Mouse (Mus musculus): ENCODE results near the gene Fnbp1l. TPM values are rescaled to one million over a fixed set of nuclear protein-coding genes. Genes with fewer than 3 reads are reported as not detected.

The Fnbp1l gene
- total RNA-seq, 4 experiments from 2014 or later = 2.0 to 3.7 (median 2.5) TPM

DNA sequence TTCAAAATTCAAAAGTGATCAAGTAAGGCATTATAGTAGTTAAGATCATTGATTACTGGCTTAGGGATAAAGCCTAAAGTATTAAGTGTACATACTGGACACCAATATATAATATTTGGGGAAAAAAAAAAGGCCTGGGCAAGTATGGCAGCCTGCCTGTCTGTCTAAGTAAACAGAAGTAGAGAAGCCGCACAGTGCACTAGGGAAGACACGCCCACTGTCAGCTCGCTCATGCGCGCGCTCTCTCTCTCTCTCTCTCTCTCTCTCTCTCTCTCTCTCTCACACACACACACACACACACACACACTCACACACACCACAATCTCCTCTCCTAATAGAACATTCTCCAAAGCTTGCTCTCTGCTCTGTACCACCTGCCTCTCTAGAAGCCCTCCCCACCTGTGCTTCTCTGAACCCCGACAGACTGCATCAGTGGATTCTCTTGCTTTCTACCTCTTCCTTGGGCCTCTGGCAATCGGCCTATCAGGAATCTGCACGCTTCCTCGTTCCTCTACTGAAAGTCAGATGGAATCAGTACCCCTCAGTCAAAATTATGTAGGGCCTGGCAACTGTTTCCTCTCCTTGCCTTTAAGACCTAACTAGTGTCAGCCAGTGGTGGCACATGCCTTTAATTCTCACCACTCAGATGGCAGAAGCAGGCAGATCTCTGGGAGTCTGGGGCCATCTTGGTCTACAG lies 13.3 kb downstream of the Fnbp1l start:
- no peak for DNase-seq (ENCODE audit: low spot score in 2 of 2)

DNA sequence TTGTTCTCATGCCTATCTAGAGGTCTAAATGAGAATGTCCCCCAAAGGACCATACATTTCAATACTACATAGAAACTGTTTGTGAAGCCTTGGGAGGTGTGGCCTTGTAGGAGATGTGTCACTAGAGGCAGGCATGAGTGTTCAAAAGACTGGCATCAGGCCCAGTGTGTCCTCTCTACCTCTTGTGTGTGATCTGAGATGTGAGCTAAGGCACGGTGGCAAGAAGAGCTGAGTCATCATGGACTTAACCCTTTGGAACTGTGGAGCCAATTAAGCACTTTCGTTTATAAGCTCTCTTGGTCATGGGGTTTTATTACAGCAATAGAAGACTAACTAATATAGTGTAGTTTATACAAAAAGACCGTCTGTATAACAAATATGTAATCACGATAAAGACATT lies 16.3 kb downstream of the Fnbp1l start:
- no peak for DNase-seq (ENCODE audit: low spot score in 2 of 2)

DNA sequence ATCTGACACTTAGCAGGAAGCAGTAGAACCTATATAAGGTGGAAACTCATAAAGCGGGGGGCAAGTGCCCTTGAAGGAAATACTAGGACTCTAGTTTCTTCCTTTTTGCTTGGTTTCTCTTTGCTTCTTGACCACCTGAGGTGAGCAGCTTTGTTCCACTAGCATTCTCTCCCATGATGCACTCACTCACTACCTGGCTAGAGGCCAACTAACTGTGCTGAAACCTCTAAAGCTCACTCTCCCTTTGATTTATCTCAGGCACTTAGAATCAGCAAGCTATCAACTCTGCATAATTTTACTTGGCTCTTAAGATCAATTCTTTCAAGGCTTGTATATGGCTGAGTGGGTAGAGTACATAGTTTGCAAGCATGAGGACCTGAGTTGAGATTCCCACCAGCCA lies 17.1 kb downstream of the Fnbp1l start:
- DNase-seq (ENCODE audit: low spot score in 2 of 2) = no peak

DNA sequence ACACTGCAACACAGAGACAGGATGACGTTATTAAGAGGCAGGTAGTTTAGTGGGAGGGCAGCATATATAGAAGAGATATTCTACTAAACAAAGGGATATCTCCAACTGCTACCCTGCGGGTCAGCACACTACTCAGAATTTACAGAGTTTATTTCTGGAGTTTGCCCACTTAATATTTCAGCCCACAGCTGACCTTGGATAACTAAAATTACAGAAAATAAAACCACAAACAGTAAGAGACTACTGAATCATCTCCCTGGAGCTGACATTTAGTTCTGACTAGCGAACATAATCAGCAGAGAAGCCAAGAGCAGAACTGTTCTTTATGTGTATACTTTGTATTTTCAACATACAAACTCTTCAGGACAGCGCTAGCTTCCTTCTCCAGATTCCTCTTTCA lies 20.2 kb downstream of the Fnbp1l start:
- no peak for DNase-seq (ENCODE audit: low spot score in 2 of 2)

DNA sequence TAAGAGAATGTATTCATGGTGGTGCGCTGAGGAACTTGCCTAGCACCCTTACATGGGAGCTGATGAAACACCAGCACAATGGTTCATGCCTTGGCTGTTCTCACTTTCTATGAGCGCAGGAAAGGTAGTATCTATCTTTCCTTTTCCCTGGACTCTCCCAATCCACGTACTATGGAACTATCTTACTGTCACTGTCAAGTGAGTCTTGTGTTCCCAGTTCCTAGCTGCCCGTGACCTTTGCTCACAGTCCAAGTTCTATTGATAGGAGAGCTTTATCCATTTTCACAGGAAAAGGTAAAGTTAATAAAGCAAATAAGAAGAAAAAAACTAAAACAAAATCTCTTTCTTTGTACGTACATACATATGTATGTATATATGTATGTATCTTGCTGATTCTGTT lies 28.7 kb downstream of the Fnbp1l start:
- no peak for DNase-seq (ENCODE audit: low spot score in 2 of 2)

DNA sequence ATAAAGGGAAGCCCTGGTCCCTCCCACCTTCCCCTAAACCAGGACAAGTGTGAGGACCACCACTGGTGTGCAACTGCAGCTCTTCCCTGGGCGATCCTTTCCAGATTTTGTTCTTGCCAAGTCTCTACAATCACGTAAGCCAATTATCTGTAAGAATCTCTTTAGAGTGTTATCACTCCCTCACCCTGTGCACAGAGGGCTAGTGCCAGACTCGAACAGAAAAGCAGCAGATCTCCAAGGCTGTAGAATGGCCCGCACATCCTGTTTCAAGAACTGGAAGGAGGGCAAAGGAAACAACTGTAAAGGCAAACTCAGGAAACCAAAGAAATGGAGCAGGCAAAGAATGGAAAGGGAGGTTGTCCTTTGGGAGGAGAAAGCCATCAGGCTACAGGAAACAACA lies 29.2 kb downstream of the Fnbp1l start:
- DNase-seq (ENCODE audit: low spot score in 2 of 2) = no peak

DNA sequence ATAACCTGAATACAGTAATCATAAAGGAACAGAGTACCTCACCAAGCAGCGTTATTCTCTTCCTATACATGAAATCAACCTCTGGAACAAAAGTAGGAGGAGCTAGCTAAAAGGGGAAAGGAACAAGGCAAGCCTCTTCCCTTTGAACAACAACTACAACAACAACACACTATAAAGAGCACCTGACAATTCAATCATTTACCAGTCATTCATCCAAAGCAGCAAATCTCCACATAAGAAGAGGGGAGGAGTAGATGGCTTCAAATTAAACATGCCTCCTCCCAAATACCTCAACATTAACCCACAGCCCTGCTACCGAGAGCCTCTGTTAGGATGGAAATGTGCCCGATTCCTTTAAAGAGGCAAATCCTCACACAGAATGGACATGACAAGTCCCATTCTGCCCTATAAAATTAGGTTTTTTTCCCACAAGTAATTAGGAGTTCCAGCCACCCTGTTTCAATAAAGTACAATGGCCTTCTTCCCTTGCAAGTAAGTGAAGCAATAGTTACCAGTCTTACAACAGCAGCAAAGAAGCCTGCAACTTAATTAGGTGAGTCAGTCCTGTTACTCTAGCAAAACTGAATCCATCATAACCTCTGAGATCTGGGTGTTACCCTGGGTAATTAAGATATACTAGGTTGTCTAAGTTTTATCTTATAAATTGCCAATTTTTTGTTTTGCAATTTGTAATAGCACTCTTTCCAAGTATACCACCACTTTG lies 32.4 kb downstream of the Fnbp1l start:
- no peak for DNase-seq (ENCODE audit: low spot score in 2 of 2)

DNA sequence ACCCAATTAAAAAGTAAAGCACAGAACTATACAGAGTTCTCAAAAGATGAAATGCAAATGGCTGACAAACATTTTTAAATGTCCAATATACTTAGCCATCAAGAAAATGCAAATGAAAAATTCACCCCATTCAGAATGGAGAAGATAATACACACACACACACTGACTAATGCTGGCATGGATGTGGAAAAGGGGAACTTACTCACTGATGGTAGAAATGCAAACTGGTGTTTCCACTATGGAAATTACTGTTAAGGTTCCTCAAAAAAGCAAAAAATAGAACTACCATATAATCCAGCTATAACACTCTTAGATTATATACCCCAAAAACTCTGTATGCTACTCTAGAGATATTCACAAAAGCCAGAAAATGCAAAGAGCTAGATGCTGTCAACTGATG lies 42.2 kb downstream of the Fnbp1l start:
- DNase-seq (ENCODE audit: low spot score in 2 of 2) = no peak

DNA sequence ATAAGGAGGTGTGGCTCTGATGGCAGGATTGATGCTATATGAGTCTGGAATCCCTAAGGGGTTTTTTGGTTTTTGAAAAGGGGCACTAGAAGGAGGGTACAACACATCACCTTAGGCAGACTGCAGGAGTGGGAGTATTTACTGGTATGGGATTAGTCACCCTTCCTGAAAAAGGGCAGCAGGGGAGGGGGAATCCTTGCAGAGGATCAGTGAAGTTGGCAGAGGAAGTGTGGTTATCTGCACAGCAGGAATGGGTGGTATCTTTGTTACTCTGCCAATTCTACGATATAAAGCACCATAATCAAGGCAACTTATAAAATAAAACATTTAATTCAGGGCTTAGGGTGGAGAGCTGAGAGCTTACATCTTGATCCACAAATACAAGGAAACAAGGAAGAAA lies 44.6 kb downstream of the Fnbp1l start:
- DNase-seq (ENCODE audit: low spot score in 2 of 2) = no peak

DNA sequence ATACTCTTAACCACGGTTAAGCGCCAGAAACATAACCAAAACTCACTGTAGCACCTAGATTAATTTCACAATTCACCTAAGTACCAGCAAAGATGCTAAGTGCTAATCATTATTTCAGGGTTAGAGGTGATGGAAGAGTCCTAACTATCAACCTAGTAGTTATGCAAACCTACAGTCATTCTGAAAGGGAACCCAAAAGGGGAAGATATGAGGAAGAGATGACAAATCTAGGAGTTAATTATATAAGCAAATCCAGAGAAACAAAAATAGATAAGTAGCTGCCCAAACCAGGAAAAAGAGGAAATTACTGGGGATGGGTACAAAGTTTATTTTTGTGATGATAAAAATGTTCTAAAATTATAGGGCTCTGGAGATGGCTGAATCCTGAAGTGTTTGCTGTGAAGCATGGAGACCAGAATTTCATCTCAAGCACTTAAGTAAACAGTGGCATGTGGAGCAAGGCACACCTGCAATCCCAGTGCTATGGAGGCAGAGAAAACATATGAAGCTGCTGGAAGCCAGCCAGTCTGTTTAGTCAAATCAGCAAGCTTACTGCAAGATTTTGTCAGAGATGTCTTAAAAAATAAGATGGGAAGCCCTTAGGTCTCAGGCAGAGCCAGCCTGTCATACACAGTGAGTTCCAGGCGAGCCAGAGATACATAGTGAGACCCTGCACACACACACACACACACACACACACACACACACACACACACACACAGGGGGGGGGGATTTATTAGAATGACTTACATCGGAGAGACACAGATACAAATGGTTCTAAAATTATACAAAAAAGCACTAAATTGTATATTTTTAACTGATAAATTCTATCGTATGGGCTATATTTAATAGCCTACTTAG lies 45.9 kb downstream of the Fnbp1l start:
- DNase-seq (ENCODE audit: low spot score in 2 of 2) = no peak

DNA sequence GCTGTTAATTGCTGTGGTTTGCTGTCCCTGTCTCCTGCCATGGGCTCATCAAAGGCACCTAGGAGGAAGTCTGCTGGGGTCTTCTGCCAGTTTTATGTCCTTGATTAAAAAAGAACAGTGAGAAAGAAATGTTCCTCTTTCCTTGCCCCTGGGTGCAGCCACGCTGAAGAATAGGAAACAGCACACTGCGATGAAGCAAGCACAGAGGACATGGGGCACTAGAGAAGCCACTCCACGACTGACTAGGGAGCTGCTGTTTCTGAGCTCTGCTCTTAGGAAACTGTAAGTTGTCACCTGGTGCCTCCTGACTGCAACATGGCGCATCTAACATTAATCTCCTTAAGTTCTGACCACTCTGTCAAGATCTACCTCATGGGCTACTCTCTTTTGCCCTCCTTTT lies 53.0 kb downstream of the Fnbp1l start:
- no peak for DNase-seq (ENCODE audit: low spot score in 2 of 2)

DNA sequence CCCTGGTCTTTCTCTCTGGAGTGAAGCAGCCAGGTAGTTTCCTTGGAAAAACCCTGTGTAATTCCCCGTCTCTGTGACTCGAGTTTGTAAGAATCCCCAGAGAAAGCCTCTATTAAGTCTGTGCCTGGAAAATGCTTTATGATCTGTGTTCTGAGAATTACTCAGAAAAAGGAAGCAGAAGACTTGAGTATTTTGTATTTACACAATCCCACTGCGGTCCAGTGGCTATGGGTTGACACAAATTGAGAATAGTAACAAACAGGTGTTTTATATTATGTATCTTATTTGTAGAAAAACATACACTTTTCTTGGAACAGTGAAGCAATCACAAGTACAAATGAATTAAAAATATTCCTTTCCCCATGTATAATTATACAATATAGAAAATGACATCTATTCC lies 53.4 kb downstream of the Fnbp1l start:
- no peak for DNase-seq (ENCODE audit: low spot score in 2 of 2)

DNA sequence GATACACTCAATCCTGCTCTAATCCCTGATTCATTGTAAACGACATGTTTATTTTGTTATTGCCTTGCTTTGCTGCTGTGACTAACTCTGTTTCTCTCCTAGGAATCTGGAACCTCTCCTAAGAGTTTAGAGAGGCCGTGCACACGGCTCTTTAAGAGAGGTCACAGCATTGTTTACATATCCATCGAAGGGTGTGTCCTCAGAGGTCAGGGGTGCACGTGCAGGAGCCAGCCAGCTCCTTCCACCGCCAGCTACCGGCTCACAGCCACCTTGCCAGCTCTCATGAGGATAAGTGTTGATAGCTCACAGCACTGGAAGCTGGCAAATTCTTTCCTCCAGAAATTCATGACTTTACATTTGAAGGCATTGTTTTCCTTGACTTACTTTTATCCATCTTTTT lies 54.2 kb downstream of the Fnbp1l start:
- no peak for DNase-seq (ENCODE audit: low spot score in 2 of 2)

DNA sequence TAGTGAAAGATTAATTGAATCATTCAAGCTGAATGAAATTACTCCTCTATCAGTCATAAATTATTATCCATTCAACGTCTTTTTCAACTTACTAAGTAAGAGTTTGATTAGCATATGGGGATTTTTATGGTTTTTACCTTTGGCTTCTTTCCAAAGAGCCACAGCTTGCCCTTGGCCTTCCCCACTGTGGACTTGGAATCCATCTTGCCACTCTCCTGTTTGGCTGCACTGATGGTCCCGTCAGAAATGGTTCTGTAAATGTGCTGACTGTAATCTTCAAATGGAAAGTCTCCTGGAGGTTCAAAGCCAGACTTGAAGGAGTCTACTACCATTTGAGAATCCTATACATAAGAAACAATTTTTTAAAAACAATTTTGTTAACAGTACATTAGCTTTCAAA lies 61.7 kb downstream of the Fnbp1l start:
- DNase-seq (ENCODE audit: low spot score in 2 of 2) = no peak

DNA sequence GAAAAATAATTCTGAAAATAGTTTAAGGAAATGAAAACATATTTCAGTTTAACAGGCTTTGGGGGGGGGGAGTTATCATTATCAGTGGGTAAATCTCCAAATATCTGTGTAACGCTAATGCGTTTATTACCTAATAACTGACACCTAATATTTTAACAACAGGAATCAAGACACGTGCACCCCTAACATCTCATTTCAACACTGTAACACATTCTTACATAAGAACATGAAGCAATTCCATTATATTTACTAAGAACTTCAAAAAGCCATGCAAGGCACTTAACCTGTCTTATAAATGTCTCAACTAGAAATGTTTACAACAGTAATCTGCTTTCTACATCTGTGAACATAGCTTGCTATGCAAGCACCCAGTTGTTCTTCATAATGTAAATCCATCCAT lies 68.3 kb downstream of the Fnbp1l start:
- no peak for DNase-seq (ENCODE audit: low spot score in 2 of 2)

DNA sequence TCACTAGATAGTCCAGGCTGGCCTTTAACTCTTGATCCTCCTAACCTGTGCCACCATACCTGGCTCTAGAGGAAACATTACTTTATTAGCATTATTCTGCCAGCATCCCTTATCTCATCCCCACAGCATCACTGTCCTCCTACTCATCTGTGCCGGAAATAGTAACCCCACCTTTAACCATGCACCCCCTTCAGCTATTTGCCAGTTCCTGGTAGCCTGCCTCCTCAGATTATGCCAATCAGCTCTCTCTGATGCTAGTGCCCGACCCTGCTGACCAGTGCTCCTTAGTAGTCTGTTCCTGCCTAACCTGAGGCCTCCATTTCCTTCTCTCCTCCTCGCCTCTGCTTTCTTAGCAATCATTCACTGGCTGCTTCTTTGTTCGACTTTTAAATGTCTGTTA lies 72.0 kb downstream of the Fnbp1l start:
- no peak for DNase-seq (ENCODE audit: low spot score in 2 of 2)

DNA sequence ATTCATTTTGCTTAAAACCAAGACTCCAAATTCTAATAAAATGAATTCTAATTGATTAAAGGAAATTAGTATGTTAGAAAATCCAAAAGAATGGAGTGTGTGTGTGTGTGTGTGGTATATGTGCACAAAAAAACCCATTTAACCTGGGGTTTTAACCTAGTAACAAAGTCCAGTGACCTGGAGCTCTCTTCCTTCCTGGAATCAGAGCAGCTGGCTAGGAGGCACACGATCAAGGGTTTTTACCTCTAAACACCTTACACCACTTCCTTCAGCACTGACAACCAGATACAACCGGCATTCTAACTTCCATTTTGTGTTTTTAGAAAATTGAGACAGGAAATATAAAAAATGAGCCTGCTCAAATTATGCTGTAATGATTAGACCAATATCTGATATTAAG lies 74.2 kb downstream of the Fnbp1l start:
- no peak for DNase-seq (ENCODE audit: low spot score in 2 of 2)

DNA sequence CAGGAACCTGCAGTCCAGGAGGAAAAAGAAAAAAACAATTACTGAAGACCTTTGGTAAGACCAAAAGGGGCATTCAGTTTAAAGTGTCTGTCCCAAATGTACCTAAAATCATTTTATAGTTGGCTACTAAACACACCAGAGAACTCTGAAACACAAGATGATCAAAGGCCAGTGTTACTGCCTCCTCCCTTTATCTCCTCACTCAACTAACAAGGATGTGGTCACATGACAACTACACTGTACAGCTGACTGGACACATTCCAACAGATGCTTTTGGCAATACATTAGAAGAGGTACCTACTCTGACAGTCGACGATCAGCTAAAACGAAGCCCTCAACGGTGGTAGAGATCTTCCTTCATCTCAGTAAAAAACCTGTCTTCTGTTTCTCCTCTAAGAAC lies 78.6 kb downstream of the Fnbp1l start:
- no peak for DNase-seq (ENCODE audit: low spot score in 2 of 2)

DNA sequence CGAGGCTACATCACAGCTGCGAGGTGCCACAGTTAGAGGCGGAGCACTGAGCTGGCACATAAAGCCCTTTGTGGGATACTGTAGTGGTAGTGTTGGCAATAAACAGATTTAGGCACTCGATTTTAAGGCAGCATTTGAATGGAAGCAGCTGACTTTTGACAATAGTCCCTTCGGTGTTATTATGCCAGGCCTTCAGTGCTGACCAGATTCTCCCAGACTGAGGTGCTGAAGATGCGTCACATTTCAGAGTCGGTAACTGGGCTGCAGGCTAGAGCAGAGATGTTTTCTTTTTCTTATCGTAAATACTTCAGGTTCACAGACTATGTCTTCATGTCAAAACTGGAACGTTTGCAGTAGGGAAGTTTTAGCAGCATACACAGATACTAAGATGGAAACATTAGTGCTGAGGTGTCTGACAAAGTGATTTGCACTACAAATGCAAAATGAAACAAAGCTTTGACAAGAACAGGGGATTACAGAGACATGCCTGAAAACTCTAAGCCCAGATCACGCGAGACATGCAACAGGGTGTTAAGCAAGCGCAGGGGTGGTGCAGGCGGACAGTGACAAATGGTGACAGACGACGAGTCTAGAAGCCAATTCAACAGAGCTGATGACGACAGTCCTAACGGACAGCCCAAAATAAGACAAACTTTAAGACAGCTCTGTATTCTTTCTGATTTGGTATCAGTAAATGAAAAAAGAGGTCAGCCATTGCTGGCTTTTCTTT lies 79.4 kb downstream of the Fnbp1l start:
- DNase-seq (ENCODE audit: low spot score in 2 of 2) = no peak

DNA sequence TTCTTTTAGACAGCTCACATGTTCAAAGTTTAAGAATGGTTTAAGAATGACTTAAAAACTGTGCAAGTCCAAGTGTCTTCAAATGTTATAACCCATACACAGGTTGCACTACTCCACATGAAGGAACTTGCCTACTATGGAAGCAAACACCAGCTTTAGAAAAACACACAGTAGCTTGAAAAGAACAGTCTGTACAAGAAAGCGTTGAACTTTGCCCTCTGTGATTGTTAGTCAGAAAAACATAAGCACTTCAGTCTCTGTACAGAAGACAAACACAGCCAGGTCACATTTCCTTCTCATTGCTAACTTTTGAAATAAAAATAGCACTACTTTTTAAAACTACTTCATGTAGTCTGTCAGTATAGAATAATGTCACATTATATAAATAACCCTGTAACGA lies 80.7 kb downstream of the Fnbp1l start:
- DNase-seq (ENCODE audit: low spot score in 2 of 2) = no peak

DNA sequence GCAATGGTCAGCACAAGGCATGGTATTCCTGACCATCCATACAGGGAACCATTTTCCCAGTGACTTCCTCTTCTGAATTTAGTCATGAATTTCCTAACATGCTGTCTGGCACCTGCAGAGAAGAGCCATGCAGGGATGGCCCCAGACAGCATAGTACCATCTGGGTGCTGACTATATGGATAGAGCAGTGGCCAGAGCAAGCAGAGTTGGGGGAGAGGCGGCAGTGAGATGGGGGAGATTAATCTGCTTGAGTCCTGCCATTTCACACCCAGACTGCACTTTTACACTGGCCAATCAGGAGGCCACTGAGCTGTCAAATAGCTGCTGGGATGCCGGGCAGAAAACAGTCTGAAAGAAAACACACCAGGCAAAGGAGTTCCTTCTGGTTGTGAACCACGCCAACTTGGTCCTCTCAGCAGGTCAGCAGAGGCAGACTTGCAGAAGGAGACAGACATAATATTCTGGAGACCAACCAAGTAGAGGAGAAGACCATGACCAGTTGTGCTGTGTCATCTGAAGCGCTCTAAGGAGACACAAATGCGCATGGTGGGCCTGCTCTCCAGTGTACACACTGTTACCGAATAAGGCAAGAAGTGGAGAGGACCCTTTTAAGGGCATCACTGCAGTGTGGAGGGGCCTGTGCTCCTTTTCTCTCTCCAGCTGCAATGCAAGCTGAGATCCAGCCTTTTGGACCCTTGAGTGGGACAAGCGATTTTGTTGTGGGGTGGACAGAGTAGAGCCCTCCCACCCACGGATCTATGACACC lies 83.4 kb downstream of the Fnbp1l start:
- no peak for DNase-seq (ENCODE audit: low spot score in 2 of 2)
